Mouse (Mus musculus) thymus, adult 2 months (tissue): ENCODE measurements around the gene Cox17. TPM values are rescaled to one million over a fixed set of nuclear protein-coding genes. Genes with fewer than 3 reads are reported as not detected.

Experiments
- DNase-seq: peaks from one replicate; pipeline ENCODE4 v3.0.0; 2021
- H3K27ac ChIP-seq: fragments of 200-500 bp; 2 replicates; pipeline ENCODE4 v1.5.1; 2012; ENCODE audit warnings: low read length, control low read depth; ENCODE audit not compliant: control insufficient read depth, insufficient read depth
- H3K27me3 ChIP-seq: fragments of 200-500 bp; 2 replicates; pipeline ENCODE4 v1.6.1; 2012; ENCODE audit warnings: mild to moderate bottlenecking, low read length, moderate library complexity, mixed read lengths; ENCODE audit not compliant: control insufficient read depth, insufficient read depth
- H3K36me3 ChIP-seq: fragments of 200-500 bp; 2 replicates; pipeline ENCODE4 v1.6.1; 2012; ENCODE audit warnings: mild to moderate bottlenecking, low read length, moderate library complexity; ENCODE audit not compliant: control insufficient read depth, insufficient read depth
- H3K4me1 ChIP-seq: fragments of 200-500 bp; replicated peaks from 2 replicates; pipeline ENCODE4 v1.6.1; 2012; ENCODE audit warnings: low read length; ENCODE audit not compliant: control insufficient read depth, insufficient read depth
- H3K4me3 ChIP-seq: fragments of 200-500 bp; 2 replicates; pipeline ENCODE4 v1.5.1; 2012; ENCODE audit warnings: mild to moderate bottlenecking, low read length, control low read depth, moderate library complexity; ENCODE audit not compliant: control insufficient read depth, insufficient read depth
- CTCF ChIP-seq: fragments of 200-500 bp; IDR thresholded peaks from 2 replicates; pipeline ENCODE4 v1.5.1; 2012; ENCODE audit warnings: mild to moderate bottlenecking, control low read depth, low read length, moderate library complexity, borderline replicate concordance; ENCODE audit not compliant: control insufficient read depth, poor library complexity, insufficient read depth; ENCODE audit errors: extremely low read depth
- POLR2A ChIP-seq: fragments of 200-500 bp; IDR thresholded peaks from 2 replicates; pipeline ENCODE4 v1.6.1; 2012; ENCODE audit warnings: mild to moderate bottlenecking, low read length, control low read depth, moderate library complexity; ENCODE audit not compliant: control insufficient read depth, poor library complexity, insufficient read depth; ENCODE audit errors: extremely low read depth
- WGBS: fragments of 180-500 bp; shearing (Covaris S2); methylation state at CpG from one replicate; pipeline ENCODE4 v1.1.7; 2018; 5-methylcytosine and 5-hydroxymethylcytosine counted together
- polyA plus RNA-seq: library from polyadenylated mRNA; depleted of rRNA; stranded (reverse); fragments of >200 nt; gene quantifications from 2 replicates; pipeline ENCODE4 v1.2.3, GENCODE M21; 2012; rRNA removed

Cox17 gene
- polyA plus RNA-seq, 1 experiment = 68.7 TPM

GRCm38 (mm10) chr16:38398266-38398665 lies 51.5 kb downstream of the Cox17 start:
- 90% methylated on average over 6 of the region's 6 CpGs for WGBS
- no peaks in the 10 kb centered on the region for H3K27me3 ChIP-seq
- TF ChIP-seq POLR2A (no peak), CTCF (no peak)
- H3K27ac ChIP-seq = no peak overlapping the region
- no peaks in the 10 kb centered on the region for H3K36me3 ChIP-seq
- peaks cover 15% of the 10 kb centered on the region for H3K4me1 ChIP-seq
- DNase-seq = no peak
- no peak overlapping the region for H3K4me3 ChIP-seq

- H3K4me1 ChIP-seq = peaks cover 21% of the 10 kb centered on the region
- H3K4me3 ChIP-seq = no peak overlapping the region
- 48% methylated on average over 3 of the region's 3 CpGs for WGBS
- no peak for DNase-seq
- TF ChIP-seq CTCF = no peak
- TF ChIP-seq POLR2A = no peak
- no peaks in the 10 kb centered on the region for H3K27me3 ChIP-seq
- no peak overlapping the region for H3K27ac ChIP-seq
- H3K36me3 ChIP-seq = no peaks in the 10 kb centered on the region
Measured at GRCm38 (mm10) chr16:38399076-38399475, 52.3 kb downstream of the Cox17 start.

- peak; percentile 59 for DNase-seq
- no peaks in the 10 kb centered on the region for H3K27me3 ChIP-seq
- H3K36me3 ChIP-seq = no peaks in the 10 kb centered on the region
- H3K4me1 ChIP-seq = peaks cover 21% of the 10 kb centered on the region
- no peak for TF ChIP-seq POLR2A
- peak overlapping the region; percentile 33 for H3K4me3 ChIP-seq
- peak overlapping the region; percentile 14; the same call in 1 of the 2 replicates for H3K27ac ChIP-seq
- 27% methylated on average over 17 of the region's 17 CpGs for WGBS
Measured at GRCm38 (mm10) chr16:38399531-38400231, 52.9 kb downstream of the Cox17 start.

GRCm38 (mm10) chr16:38400311-38400960 lies 53.6 kb downstream of the Cox17 start:
- WGBS = 93% methylated on average over 9 of the region's 9 CpGs
- DNase-seq = no peak
- TF ChIP-seq POLR2A = no peak
- Histone ChIP-seq H3K36me3 (no peaks in the 10 kb centered on the region), H3K4me3 (peak overlapping the region; percentile 33; the same call in 1 of the 2 replicates), H3K27ac (no peak overlapping the region; the same call in 1 of the 2 replicates), H3K27me3 (no peaks in the 10 kb centered on the region), H3K4me1 (peaks cover 21% of the 10 kb centered on the region)

GRCm38 (mm10) chr16:38401468-38401867 lies 54.7 kb downstream of the Cox17 start:
- Histone ChIP-seq H3K27me3 (no peaks in the 10 kb centered on the region), H3K27ac (no peak overlapping the region), H3K4me1 (peaks cover 21% of the 10 kb centered on the region), H3K36me3 (no peaks in the 10 kb centered on the region), H3K4me3 (no peak overlapping the region)
- TF ChIP-seq CTCF = no peak
- TF ChIP-seq POLR2A = no peak
- DNase-seq = no peak
- WGBS = 96% methylated on average over 6 of the region's 6 CpGs

Other genes with a start within 250 kb of the Cox17 start
- gene Nr1i2, start 52.2 kb upstream of the Cox17 start, polyA plus RNA-seq = 0.16 and 0.19 TPM in 2 replicates
- 0.05 and 0.12 TPM in 2 replicates for gene Maats1, start 4.8 kb upstream of the Cox17 start, polyA plus RNA-seq
- gene Gm21987, start within 50 bp of the Cox17 start, polyA plus RNA-seq = not detected in 2 replicates
- 3.1 and 33.2 TPM in 2 replicates for gene Popdc2, start 15.2 kb downstream of the Cox17 start, polyA plus RNA-seq
- 4.1 and 5.5 TPM in 2 replicates for gene Pla1a, start 86.2 kb downstream of the Cox17 start, polyA plus RNA-seq
- gene Adprh, start 105.7 kb downstream of the Cox17 start, polyA plus RNA-seq = 49.8 and 54.2 TPM in 2 replicates
- gene Cd80, start 108.6 kb downstream of the Cox17 start, polyA plus RNA-seq = 3.5 and 5.2 TPM in 2 replicates
- gene Timmdc1, start 175.7 kb downstream of the Cox17 start, polyA plus RNA-seq = 25.0 and 30.7 TPM in 2 replicates
- gene Poglut1, start 203.3 kb downstream of the Cox17 start, polyA plus RNA-seq = 27.6 and 34.8 TPM in 2 replicates
- 96.9 and 126 TPM in 2 replicates for gene Tmem39a, start 211.7 kb downstream of the Cox17 start, polyA plus RNA-seq